Mouse (Mus musculus) A20 (cell line): ENCODE results near the gene Vsig10.

Experiments used
- DNase-seq: peaks from one replicate; pipeline ENCODE4 v3.0.0-alpha.2; 2011; ENCODE audit warnings: low read depth, low spot score

Gene Vsig10

GRCm38 (mm10) chr5:117380199-117380598 lies 61.3 kb downstream of the Vsig10 start:
- no peak for DNase-seq

- DNase-seq: no peak
Measured at GRCm38 (mm10) chr5:117381785-117382184, 62.9 kb downstream of the Vsig10 start.

- no peak for DNase-seq
Measured at GRCm38 (mm10) chr5:117383198-117383597, 64.3 kb downstream of the Vsig10 start.

- DNase-seq: peak; percentile 88
Measured at GRCm38 (mm10) chr5:117388296-117388751, 69.4 kb downstream of the Vsig10 start.

GRCm38 (mm10) chr5:117388877-117389276 lies 70.0 kb downstream of the Vsig10 start, which contains the start of gene Rfc5:
Rfc5 (minus strand) TSS chr5:117389047.
- peak; percentile 97 for DNase-seq

GRCm38 (mm10) chr5:117390895-117391294 lies 72.0 kb downstream of the Vsig10 start:
- DNase-seq: no peak

- no peak for DNase-seq
Measured at GRCm38 (mm10) chr5:117395834-117396233, 77.0 kb downstream of the Vsig10 start.

GRCm38 (mm10) chr5:117396596-117397014 lies 77.7 kb downstream of the Vsig10 start:
- DNase-seq: no peak

- DNase-seq: no peak
Measured at GRCm38 (mm10) chr5:117397371-117397770, 78.5 kb downstream of the Vsig10 start.

- no peak for DNase-seq
Measured at GRCm38 (mm10) chr5:117398007-117398550, 79.2 kb downstream of the Vsig10 start.

- no peak for DNase-seq
Measured at GRCm38 (mm10) chr5:117399281-117399680, 80.4 kb downstream of the Vsig10 start.

GRCm38 (mm10) chr5:117403609-117404008 lies 84.7 kb downstream of the Vsig10 start:
- DNase-seq: no peak
